Mouse (Mus musculus) hindbrain, embryonic 14.5 days (tissue): ENCODE measurements around the gene Uvrag. TPM values are rescaled to one million over a fixed set of nuclear protein-coding genes. Genes with fewer than 3 reads are reported as not detected.

Source experiments
- ATAC-seq: fragments of 200-750 bp; cut with Nextera tagmentation; 2 replicates; pipeline ENCODE4 v1.8.0; 2017; ENCODE audit warnings: moderate number of reproducible peaks, mild to moderate bottlenecking, moderate TSS enrichment, moderate library complexity; ENCODE audit not compliant: low FRiP score
- DNase-seq: peaks from one replicate; pipeline ENCODE4 v3.0.0-alpha.2; 2015; ENCODE audit warnings: low spot score
- H3K27ac ChIP-seq: fragments of 300-500 bp; sonication (generic); 2 replicates; pipeline ENCODE4 v1.5.1; 2014; ENCODE audit warnings: mild to moderate bottlenecking, moderate library complexity
- H3K27me3 ChIP-seq: fragments of 300-500 bp; sonication (generic); 2 replicates; pipeline ENCODE4 v1.6.1; 2014; ENCODE audit warnings: mild to moderate bottlenecking, low read length, mixed read lengths; ENCODE audit not compliant: control insufficient read depth, insufficient read depth
- H3K36me3 ChIP-seq: fragments of 300-500 bp; sonication (generic); replicated peaks from 2 replicates; pipeline ENCODE4 v1.6.1; 2014; ENCODE audit not compliant: control insufficient read depth, insufficient read depth
- H3K4me1 ChIP-seq: fragments of 300-500 bp; sonication (generic); replicated peaks from 2 replicates; pipeline ENCODE4 v1.6.1; 2014; ENCODE audit warnings: antibody characterized with exemption, low read length, mixed read lengths; ENCODE audit not compliant: control insufficient read depth, insufficient read depth
- H3K4me2 ChIP-seq: fragments of 300-500 bp; sonication (generic); replicated peaks from 2 replicates; pipeline ENCODE4 v1.6.1; 2014; ENCODE audit warnings: mild to moderate bottlenecking, moderate library complexity
- H3K4me3 ChIP-seq: fragments of 300-500 bp; sonication (generic); replicated peaks from 2 replicates; pipeline ENCODE4 v1.5.1; 2014; ENCODE audit warnings: mild to moderate bottlenecking, low read length
- H3K9ac ChIP-seq: fragments of 300-500 bp; sonication (generic); 2 replicates; pipeline ENCODE4 v1.6.1; 2014
- H3K9me3 ChIP-seq: fragments of 300-500 bp; sonication (generic); 2 replicates; pipeline ENCODE4 v1.6.1; 2016; ENCODE audit warnings: low read length; ENCODE audit not compliant: control insufficient read depth
- WGBS: fragments of 180-500 bp; shearing (Covaris S2); extraction: QIAGEN DNeasy Blood & Tissue Kit; methylation state at CpG from one replicate; pipeline ENCODE4 v1.1.7; 2014; 5-methylcytosine and 5-hydroxymethylcytosine counted together
- polyA plus RNA-seq: library from polyadenylated mRNA; unstranded; fragments of >200 nt; fragmentation: Nextera tagmentation; extraction: Ambion mirVana; gene quantifications from 2 replicates; pipeline ENCODE4 v1.2.1, GENCODE M21; 2014

Uvrag gene
- polyA plus RNA-seq, 1 experiment from 2014 or later = 18.0 TPM

DNA sequence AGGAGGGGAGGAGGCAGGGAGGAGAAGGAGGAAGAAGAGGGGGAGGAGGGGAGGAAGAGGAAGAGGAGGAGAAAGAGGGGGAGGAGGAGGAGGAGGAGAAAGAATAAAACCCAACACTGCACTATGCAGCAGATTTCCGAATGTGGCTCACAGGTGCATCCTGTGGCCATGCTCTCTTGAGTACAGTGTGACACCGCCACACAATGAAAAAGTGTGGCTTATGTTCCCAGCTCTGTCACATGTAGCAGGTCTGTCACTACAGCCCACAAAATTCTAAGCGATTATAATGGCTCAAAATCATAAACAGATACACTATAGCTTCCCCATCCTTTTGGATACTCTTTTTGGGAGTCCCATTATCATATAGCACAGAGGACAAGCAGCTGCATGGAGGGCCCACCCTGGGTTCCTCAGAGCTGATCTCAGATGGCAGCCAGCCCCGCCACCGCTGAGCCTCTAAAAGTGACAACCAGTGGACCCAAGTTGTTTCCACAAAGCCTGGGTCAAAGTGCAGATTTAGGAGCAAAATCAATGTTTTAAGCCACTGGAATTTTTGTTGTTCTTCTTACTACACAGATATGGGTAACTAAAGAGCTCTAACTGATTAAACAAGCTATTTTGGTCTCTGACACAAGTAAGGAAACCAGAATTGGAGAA is 19.9 kb downstream of the Uvrag start:
- H3K4me3 ChIP-seq = no peak overlapping the region
- WGBS = 88% methylated on average over 5 of the region's 5 CpGs
- H3K36me3 ChIP-seq = no peaks in the 10 kb centered on the region
- ATAC-seq (no peak), DNase-seq (no peak)
- H3K9me3 ChIP-seq = no peaks in the 10 kb centered on the region
- no peaks in the 10 kb centered on the region for H3K27me3 ChIP-seq
- no peak overlapping the region for H3K9ac ChIP-seq
- no peaks in the 10 kb centered on the region for H3K4me1 ChIP-seq
- H3K4me2 ChIP-seq = no peak overlapping the region
- no peak overlapping the region for H3K27ac ChIP-seq

DNA sequence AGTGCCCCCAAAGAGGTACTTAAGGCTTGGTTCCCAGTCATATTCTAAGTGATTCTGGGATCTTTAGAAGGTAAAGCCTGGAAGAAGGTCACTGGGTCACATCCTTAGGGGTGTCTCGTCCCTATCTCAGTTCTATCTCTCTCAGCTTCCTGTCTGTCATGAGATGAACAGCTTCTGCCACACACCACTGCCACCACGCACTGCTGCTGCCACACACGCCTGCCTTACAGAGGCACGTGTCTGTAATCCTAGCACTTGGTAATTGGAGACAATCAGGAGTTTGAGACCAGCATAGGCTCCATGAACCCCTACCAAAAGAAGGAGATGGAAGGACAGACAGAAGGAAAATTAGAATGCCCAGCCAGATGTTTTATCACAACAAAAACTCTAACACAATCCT is 20.9 kb downstream of the Uvrag start:
- ATAC-seq (no peak), DNase-seq (no peak)
- H3K36me3 ChIP-seq = no peaks in the 10 kb centered on the region
- no peak overlapping the region for H3K4me3 ChIP-seq
- H3K4me2 ChIP-seq = no peak overlapping the region
- H3K27ac ChIP-seq = no peak overlapping the region
- no peak overlapping the region for H3K9ac ChIP-seq
- H3K27me3 ChIP-seq = no peaks in the 10 kb centered on the region
- no peaks in the 10 kb centered on the region for H3K9me3 ChIP-seq
- no peaks in the 10 kb centered on the region for H3K4me1 ChIP-seq
- WGBS = 89% methylated on average over 4 of the region's 4 CpGs

DNA sequence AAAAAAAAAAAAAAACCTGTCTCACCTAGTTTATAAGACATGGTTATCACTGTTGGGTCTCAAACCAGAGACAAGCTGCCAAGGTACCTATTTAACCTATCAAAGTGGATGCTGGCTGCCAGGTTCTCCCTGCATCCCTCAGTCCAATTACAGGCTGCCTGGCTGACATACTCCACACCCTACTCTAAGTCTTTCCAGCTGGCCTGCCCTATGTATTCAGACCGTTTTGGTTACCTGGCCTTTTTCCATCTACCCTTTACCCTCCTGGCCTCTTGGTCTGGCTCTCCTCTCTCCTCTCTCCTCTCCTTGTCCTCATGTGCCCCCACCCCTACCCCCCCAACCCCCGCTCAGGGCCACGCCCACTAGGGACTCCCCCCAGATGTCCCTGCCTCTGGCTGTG is 24.2 kb downstream of the Uvrag start:
- Histone ChIP-seq H3K27ac (no peak overlapping the region), H3K9me3 (no peaks in the 10 kb centered on the region), H3K27me3 (no peaks in the 10 kb centered on the region), H3K36me3 (no peaks in the 10 kb centered on the region), H3K4me2 (no peak overlapping the region), H3K4me1 (no peaks in the 10 kb centered on the region), H3K9ac (no peak overlapping the region), H3K4me3 (no peak overlapping the region)
- ATAC-seq (no peak), DNase-seq (no peak)
- WGBS = 78% methylated on average over 3 of the region's 3 CpGs

DNA sequence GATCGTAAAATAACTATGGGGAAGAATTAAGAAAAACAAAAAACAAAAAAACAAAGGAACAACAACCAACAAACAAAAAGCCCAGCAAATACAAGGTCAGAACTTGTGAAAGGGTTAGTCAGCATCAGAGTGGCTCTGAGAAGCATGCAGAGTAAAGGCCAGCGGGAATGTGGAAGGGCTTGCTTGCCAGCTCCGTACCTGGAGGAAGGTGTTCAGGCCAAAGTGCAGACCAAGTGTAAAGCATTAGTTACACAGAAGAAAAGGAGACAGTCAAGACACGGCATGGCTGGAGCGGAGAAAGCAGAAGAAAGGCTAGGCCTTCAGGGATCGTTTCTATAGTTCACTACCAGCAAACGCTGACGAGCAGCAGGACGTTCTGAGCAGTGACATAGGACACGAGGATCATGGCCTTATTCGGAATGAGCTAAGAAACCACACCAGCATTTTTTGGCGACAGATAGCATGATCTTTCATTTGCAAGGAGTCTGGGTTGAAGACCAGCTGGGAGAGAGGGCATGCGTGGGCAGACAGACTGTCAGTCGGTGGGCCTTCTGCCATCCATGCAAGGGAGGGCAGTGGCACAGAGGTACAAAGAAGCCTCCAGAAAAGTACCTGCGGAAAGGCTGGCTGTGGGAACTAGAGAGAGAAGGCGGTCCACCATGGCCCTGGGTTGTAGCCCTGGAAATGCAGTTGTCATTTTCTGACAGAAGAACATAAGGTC is 26.8 kb downstream of the Uvrag start:
- H3K27ac ChIP-seq = no peak overlapping the region
- 90% methylated on average over 16 of the region's 16 CpGs for WGBS
- H3K4me1 ChIP-seq = no peaks in the 10 kb centered on the region
- DNase-seq (no peak), ATAC-seq (no peak)
- H3K36me3 ChIP-seq = no peaks in the 10 kb centered on the region
- H3K4me3 ChIP-seq = no peak overlapping the region
- H3K9me3 ChIP-seq = no peaks in the 10 kb centered on the region
- H3K27me3 ChIP-seq = no peaks in the 10 kb centered on the region
- H3K4me2 ChIP-seq = no peak overlapping the region
- no peak overlapping the region for H3K9ac ChIP-seq

DNA sequence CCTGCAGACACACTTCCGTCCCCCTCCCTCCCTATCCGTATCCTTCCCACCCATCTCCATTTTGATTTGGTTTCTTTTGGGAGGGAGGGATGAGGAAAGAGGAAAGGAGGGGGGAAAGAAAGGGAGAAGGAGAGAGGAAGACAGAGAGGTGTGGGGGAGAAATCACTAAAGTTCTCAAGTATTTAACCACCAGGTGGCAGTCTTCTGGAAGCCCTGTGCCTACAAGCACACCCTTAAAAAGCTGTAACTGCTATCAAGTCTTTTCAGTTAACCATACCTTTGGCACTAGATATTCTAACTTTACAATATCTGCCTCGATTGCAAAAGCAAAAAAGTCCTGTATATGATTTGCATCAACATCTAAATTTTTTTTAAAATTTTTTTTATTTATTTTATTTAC is 33.4 kb downstream of the Uvrag start:
- Histone ChIP-seq H3K27ac (no peak overlapping the region), H3K36me3 (no peaks in the 10 kb centered on the region), H3K4me3 (no peak overlapping the region), H3K4me2 (no peak overlapping the region), H3K9me3 (no peaks in the 10 kb centered on the region), H3K9ac (no peak overlapping the region), H3K4me1 (peaks cover 8% of the 10 kb centered on the region; the same call in 1 of the 2 replicates), H3K27me3 (no peaks in the 10 kb centered on the region)
- 39% methylated on average over 3 of the region's 3 CpGs for WGBS
- ATAC-seq (0 out of 2 replicates have a peak, but pooled peaks have one; percentile 48), DNase-seq (peak; percentile 77)

DNA sequence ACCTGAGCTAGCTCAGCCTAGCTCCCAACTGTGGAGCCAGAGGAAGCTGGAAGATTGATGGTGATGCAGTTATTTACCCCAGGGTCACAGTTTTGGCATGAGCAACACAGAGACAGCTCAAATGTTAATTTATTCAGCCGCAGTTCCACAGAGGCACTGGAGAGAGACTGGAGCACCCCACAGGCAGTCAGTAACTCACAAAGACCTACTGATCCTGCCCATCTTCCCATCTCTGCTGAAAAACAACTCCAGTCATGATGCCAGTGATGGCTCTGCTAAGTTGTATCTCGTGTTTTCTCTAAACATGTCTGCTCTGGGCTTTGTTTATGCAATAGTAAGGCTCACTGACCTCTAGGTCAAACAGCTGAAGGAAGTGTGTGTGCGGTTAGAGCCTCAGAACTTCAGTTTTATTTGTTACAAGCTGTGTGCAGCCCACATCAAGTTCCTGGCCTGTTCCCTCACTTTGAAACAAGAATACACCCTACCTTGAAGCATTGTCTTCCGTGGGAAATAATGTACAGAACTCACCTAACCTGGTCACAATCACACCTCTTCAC is 34.1 kb downstream of the Uvrag start:
- Histone ChIP-seq H3K9me3 (no peaks in the 10 kb centered on the region), H3K27ac (0 out of 2 replicates have a peak overlapping the region, but pooled peaks have one; percentile 9), H3K4me2 (no peak overlapping the region), H3K4me3 (no peak overlapping the region), H3K9ac (no peak overlapping the region), H3K36me3 (no peaks in the 10 kb centered on the region), H3K27me3 (no peaks in the 10 kb centered on the region), H3K4me1 (peaks cover 10% of the 10 kb centered on the region)
- WGBS = 52% methylated on average over 4 of the region's 4 CpGs
- no peak for DNase-seq
- no peak for ATAC-seq

DNA sequence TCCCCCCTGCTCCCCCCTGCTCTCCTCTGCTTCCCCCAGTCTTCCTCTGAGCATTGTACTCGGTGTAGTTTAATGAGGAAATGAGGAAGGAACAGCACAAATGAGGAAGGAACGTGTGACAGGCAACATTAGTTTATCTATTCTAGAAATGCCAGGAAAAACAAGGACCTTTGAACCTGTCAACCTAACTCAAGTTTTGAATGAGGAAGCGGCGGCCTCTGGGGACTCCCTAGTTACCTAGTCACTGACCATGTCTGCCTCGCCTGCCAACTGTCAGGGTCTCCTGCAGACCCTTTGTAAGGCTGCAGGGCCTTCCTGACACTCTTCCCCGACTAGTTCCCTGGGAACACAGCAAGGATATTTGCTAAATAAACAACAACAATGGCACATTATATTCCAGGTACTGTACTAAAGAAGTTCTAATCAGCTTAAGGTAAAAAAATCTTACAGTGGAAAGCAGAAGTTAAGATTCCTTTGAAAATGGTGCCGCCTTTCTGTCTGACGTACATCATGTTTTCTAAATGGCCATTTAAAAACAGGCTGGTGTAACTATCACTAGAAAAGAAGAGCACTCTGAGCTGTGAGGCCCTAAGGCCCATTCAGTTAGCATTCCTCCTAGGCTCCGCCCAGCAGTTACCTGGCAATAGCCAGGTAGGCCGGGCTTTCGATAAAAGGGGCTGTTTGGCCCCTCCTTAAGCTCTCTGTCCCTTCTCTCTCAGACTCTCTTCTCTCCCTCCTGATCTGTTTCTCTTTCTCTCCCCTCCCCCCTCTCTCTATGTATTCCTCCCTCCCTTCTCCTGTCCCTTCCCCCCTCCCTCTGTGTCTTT is 39.0 kb downstream of the Uvrag start:
- H3K36me3 ChIP-seq = peaks cover 18% of the 10 kb centered on the region
- H3K4me2 ChIP-seq = no peak overlapping the region
- 23% methylated on average over 11 of the region's 11 CpGs for WGBS
- H3K27ac ChIP-seq = no peak overlapping the region
- H3K9me3 ChIP-seq = no peaks in the 10 kb centered on the region
- ATAC-seq = no peak
- peaks cover 22% of the 10 kb centered on the region for H3K4me1 ChIP-seq
- H3K9ac ChIP-seq = no peak overlapping the region
- H3K4me3 ChIP-seq = no peak overlapping the region
- no peaks in the 10 kb centered on the region for H3K27me3 ChIP-seq
- DNase-seq = peak; percentile 33

DNA sequence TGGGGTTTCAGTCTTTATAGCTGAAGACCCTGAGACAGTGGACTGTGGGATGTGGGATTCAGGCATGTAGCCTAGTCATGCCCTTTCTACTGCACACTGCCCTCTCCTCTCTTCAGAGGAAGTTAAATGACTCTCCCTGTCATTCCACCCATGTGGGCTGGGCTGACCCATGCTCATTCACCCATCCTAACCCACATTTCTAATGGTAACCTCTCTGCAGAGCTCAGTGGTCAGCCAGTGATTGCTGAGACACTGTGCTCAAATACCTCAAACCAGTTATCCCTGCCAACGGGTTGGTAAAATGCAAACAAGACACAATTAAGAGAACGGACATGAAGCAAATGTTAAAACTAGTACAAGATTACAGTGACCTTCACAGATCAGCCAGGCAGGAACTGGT is 39.9 kb downstream of the Uvrag start:
- Histone ChIP-seq H3K27ac (no peak overlapping the region), H3K4me1 (peaks cover 15% of the 10 kb centered on the region; the same call in 1 of the 2 replicates)
- WGBS = 64% methylated on average over 2 of the region's 2 CpGs

DNA sequence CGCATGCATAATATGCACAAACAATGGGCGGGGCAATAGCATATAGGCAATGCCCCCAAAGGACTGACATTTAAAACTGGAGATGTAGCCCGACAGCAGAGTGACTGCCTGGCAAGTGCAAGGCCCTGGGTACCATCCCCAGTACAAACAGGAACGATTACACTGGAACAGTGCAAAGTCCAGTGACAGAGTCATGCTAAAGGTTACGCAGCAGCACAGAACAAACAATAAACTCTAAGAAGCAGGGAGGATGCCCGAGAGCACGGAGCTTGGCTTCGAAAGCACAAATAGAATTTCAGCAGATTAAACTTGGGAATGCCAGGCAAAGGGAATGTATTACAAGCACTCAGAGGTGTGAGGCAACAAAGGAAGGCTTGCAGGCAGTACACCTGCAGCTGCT is 40.4 kb downstream of the Uvrag start:
- H3K4me1 ChIP-seq = peaks cover 15% of the 10 kb centered on the region; the same call in 1 of the 2 replicates
- peaks cover 18% of the 10 kb centered on the region for H3K36me3 ChIP-seq
- DNase-seq = no peak
- H3K4me3 ChIP-seq = no peak overlapping the region
- H3K9ac ChIP-seq = no peak overlapping the region; the same call in 1 of the 2 replicates
- H3K27me3 ChIP-seq = no peaks in the 10 kb centered on the region
- H3K4me2 ChIP-seq = no peak overlapping the region
- ATAC-seq = no peak
- 68% methylated on average over 8 of the region's 8 CpGs for WGBS
- no peak overlapping the region for H3K27ac ChIP-seq
- H3K9me3 ChIP-seq = no peaks in the 10 kb centered on the region

More for the DNA sequence above, 39.9 kb downstream of the Uvrag start:
- Histone ChIP-seq H3K4me3 (no peak overlapping the region), H3K27me3 (no peaks in the 10 kb centered on the region), H3K9me3 (no peaks in the 10 kb centered on the region), H3K4me2 (no peak overlapping the region), H3K9ac (no peak overlapping the region), H3K36me3 (peaks cover 18% of the 10 kb centered on the region)
- DNase-seq (no peak), ATAC-seq (peak; percentile 27; the same call in 1 of the 2 replicates)
